Mouse (Mus musculus) hindbrain, embryonic 13.5 days (tissue): Measurements from ENCODE around the gene Itgb4. TPM values are rescaled to one million over a fixed set of nuclear protein-coding genes. Genes with fewer than 3 reads are reported as not detected.

Source experiments
- ATAC-seq: fragments of 200-750 bp; cut with Nextera tagmentation; 2 replicates; pipeline ENCODE4 v1.8.0; 2017; ENCODE audit warnings: moderate TSS enrichment; ENCODE audit not compliant: low FRiP score
- H3K27ac ChIP-seq: fragments of 300-500 bp; sonication (generic); 2 replicates; pipeline ENCODE4 v1.5.1; 2015; ENCODE audit warnings: inconsistent platforms, mild to moderate bottlenecking, moderate library complexity
- H3K27me3 ChIP-seq: fragments of 300-500 bp; sonication (generic); 2 replicates; pipeline ENCODE4 v1.6.1; 2015; ENCODE audit warnings: mild to moderate bottlenecking, inconsistent platforms
- H3K36me3 ChIP-seq: fragments of 300-500 bp; sonication (generic); 2 replicates; pipeline ENCODE4 v1.6.1; 2015; ENCODE audit warnings: mild to moderate bottlenecking, inconsistent platforms
- H3K4me1 ChIP-seq: fragments of 300-500 bp; sonication (generic); replicated peaks from 2 replicates; pipeline ENCODE4 v1.6.1; 2015; ENCODE audit warnings: inconsistent platforms
- H3K4me2 ChIP-seq: fragments of 300-500 bp; sonication (generic); 2 replicates; pipeline ENCODE4 v1.6.1; 2015; ENCODE audit warnings: inconsistent platforms, mild to moderate bottlenecking, moderate library complexity
- H3K4me3 ChIP-seq: fragments of 300-500 bp; sonication (generic); 2 replicates; pipeline ENCODE4 v1.5.1; 2015; ENCODE audit warnings: mild to moderate bottlenecking, inconsistent platforms
- H3K9ac ChIP-seq: fragments of 300-500 bp; sonication (generic); 2 replicates; pipeline ENCODE4 v1.6.1; 2015; ENCODE audit warnings: mild to moderate bottlenecking, inconsistent platforms
- H3K9me3 ChIP-seq: fragments of 300-500 bp; sonication (generic); 2 replicates; pipeline ENCODE4 v1.6.1; 2016; ENCODE audit warnings: inconsistent platforms
- WGBS: fragments of 180-500 bp; shearing (Covaris S2); methylation state at CpG from one replicate; pipeline ENCODE4 v1.1.7; 2015; 5-methylcytosine and 5-hydroxymethylcytosine counted together
- polyA plus RNA-seq: library from polyadenylated mRNA; unstranded; fragments of >200 nt; fragmentation: Nextera tagmentation; extraction: Ambion mirVana; gene quantifications from 2 replicates; pipeline ENCODE4 v1.2.1, GENCODE M21; 2015

Gene Itgb4
- 0.88 and 1.3 TPM in 2 replicates for polyA plus RNA-seq

DNA sequence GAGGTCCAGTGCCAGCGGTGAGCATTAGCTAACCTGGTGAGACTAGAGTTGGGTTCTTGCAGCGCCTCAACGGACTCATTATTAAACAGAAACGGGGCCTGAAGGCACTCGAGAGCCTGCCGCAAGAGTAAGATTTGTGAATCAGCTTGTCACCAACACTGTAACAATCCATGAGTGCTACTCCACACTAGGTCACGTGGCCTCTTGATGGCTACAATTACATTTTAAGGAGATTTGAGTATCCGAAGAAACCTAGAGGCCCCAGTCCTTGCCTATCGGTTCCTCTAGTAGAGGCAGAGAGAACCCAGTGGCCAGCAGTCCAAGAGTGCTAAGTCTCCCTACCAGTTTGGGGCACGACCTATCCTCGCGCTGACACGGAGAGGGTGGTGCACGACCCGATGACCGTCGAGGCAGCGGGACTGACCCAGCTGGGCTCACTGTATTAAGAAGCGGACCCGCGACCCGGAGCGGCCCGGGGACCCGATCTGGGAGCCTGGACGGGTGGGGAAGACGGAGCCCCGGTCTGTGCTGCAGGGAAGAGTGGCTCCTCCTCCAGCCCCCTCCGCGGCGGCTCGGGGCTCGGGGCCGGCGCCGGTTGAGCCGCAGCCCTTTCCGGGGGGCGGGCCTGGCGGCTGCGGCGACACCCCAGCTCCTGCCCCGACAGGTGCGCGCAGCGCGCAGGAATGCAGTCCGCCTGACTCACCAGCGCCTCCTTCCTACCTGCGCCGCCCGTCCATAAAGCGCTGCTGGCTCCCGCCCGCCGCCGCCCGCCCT lies at the start of gene Itgb4:
TSS of gene Itgb4 (plus strand) at position 401 of the 774 bp plus-strand sequence.
- H3K27ac ChIP-seq, result 0 out of 2 replicates have a peak within 1 kb of the TSS, but pooled peaks have one; percentile 18
- H3K9me3 ChIP-seq, result no peaks in the 10 kb centered on the region
- 12% methylated on average over 44 of the region's 58 CpGs for WGBS
- peak within 1 kb of the TSS; percentile 64 for H3K9ac ChIP-seq
- ATAC-seq, result peak; percentile 17; the same call in 1 of the 2 replicates
- peak within 1 kb of the TSS; percentile 44 for H3K4me3 ChIP-seq
- H3K4me1 ChIP-seq, result peaks cover 20% of the 10 kb centered on the region
- H3K27me3 ChIP-seq, result peaks cover 74% of the 10 kb centered on the region
- no peaks in the 10 kb centered on the region for H3K36me3 ChIP-seq
- peak within 1 kb of the TSS; percentile 65 for H3K4me2 ChIP-seq

DNA sequence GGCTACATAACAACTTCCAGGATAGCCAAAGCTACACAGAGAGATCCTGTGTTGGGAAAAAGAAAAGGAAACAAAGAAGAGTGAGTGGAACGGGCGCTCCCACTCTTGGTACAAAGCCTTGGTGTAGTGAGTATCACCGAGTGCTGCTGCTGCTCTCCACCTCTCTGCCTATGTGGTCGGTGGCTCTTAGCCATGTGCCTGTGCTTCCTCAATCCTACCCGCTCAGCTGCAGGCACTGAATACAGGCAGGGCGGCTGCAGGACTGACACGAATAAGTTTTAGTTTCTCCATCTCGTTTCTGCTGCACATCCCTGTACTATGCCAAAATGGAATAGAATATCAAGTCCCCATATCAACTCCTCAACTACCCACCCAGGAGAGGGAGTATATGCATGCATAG lies 45.5 kb upstream of the Itgb4 start:
- no peak overlapping the region for H3K27ac ChIP-seq
- peaks cover 40% of the 10 kb centered on the region for H3K36me3 ChIP-seq
- H3K4me2 ChIP-seq, result no peak overlapping the region
- ATAC-seq, result no peak
- no peaks in the 10 kb centered on the region for H3K9me3 ChIP-seq
- no peaks in the 10 kb centered on the region for H3K27me3 ChIP-seq
- no peak overlapping the region for H3K9ac ChIP-seq
- H3K4me1 ChIP-seq, result peaks cover 18% of the 10 kb centered on the region
- 88% methylated on average over 8 of the region's 8 CpGs for WGBS
- H3K4me3 ChIP-seq, result no peak overlapping the region

DNA sequence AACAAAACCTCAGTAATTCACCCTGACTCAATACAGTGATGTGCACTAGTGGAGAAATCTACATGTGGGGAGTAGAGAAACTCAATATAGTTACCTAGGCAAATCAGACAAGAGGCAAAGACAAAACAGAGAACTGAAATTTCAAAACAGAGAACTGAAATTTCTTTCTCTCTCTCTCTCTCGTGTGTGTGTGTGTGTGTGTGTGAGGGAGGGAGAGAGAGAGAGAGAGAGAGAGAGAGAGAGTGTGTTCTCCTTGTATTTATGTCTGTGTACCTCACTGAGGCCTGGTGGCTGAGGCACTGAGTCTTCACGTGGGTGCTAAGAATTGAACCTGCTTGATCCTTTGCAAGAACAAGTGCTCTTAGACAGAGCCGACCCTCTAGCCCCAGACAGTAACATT lies 44.7 kb upstream of the Itgb4 start:
- Histone ChIP-seq H3K4me3 (no peak overlapping the region), H3K36me3 (peaks cover 33% of the 10 kb centered on the region), H3K4me1 (peaks cover 26% of the 10 kb centered on the region), H3K27ac (no peak overlapping the region), H3K4me2 (no peak overlapping the region), H3K9ac (no peak overlapping the region), H3K9me3 (no peaks in the 10 kb centered on the region), H3K27me3 (no peaks in the 10 kb centered on the region)
- WGBS, result 84% methylated on average over 2 of the region's 3 CpGs
- no peak for ATAC-seq

DNA sequence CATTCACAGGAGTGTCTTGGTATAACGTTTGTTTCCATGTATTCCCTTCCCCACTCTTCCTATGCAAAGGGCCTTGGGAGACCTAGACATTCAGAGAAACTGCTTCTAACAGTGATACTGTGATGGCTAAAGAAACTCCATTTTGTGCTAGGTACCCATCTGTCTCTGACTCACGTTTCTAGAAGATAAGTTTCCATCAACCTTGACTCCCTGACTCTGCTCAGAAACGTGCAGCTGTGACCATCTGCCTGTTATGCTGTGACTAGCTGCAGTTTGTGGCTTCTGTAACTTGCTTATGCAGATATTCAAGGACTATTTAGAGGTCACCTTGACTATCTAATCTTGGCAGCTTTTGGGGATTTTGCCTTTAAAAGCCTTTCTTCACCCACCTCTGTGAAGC lies 43.3 kb upstream of the Itgb4 start:
- WGBS, result 77% methylated on average over 3 of the region's 3 CpGs

DNA sequence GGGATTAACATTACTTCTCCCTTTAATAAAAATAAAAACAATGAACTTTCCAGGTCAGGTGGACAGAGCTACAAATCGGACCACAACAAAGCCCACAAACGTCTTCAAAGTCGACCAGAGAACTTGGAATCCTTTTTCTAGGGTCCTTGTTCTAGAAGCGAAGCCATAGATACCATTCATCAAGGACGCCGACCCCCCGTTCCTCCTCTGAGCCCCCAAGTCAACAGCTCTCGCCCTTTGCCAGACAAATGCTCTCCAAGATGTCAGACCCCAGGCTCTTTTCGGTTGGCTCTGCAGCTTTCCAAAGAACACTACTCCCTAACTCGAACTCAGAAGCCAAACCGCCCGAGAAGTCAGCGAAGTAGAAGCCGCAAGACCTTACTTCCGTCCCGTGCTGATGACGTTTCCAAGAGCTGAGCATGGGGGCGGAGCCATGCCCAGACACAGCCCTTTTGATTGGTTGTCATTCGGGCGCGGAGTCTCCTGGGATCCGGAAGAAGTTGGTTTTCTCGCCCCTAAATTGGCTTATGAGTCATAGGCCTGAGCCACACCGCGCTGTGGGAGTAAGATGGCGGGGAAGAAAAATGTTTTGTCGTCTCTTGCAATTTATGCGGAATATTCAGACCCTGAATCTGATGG lies 41.3 kb upstream of the Itgb4 start, which contains the start of the genes Sap30bp and Recql5:
TSS of gene Sap30bp (plus strand) at position 175 of the 639 bp plus-strand sequence.
TSS of gene Recql5 (minus strand) at position 370 of the 639 bp plus-strand sequence.
- peak; percentile 99 for ATAC-seq
- peaks cover 35% of the 10 kb centered on the region for H3K4me1 ChIP-seq
- H3K36me3 ChIP-seq, result peaks cover 35% of the 10 kb centered on the region
- H3K27me3 ChIP-seq, result no peaks in the 10 kb centered on the region
- peak within 1 kb of the TSS; percentile 97 for H3K4me3 ChIP-seq
- under 1% methylated on average over 28 of the region's 28 CpGs for WGBS
- no peaks in the 10 kb centered on the region for H3K9me3 ChIP-seq
- peak within 1 kb of the TSS; percentile 49 for H3K27ac ChIP-seq
- H3K9ac ChIP-seq, result peak within 1 kb of the TSS; percentile 91
- H3K4me2 ChIP-seq, result peak within 1 kb of the TSS; percentile 93

More for the DNA sequence above, 43.3 kb upstream of the Itgb4 start:
- Histone ChIP-seq H3K9ac (no peak overlapping the region), H3K27ac (no peak overlapping the region), H3K4me2 (no peak overlapping the region), H3K4me1 (peaks cover 35% of the 10 kb centered on the region), H3K27me3 (no peaks in the 10 kb centered on the region), H3K4me3 (no peak overlapping the region), H3K36me3 (peaks cover 37% of the 10 kb centered on the region), H3K9me3 (no peaks in the 10 kb centered on the region)
- no peak for ATAC-seq

DNA sequence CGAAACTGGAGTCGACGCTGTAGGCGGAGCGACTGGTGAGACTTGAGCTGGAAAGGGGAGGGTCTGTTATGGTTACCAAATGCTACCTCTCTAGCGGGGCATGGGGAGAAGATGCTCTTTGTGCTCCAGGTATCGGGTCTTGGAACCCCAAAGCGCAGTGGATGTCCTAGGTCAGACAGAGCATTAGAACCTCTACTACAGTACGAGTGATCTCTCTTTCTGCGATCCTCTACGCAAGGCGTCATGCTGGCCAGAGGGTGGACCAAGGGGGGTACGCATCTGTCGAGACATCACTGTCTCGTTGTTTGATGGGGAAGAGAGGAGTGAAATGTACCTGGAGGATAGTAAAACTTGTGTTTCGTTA lies 40.8 kb upstream of the Itgb4 start:
- peak overlapping the region; percentile 49 for H3K27ac ChIP-seq
- under 1% methylated on average over 16 of the region's 16 CpGs for WGBS
- H3K4me1 ChIP-seq, result peaks cover 35% of the 10 kb centered on the region
- H3K27me3 ChIP-seq, result no peaks in the 10 kb centered on the region
- peak; percentile 71 for ATAC-seq
- H3K36me3 ChIP-seq, result peaks cover 34% of the 10 kb centered on the region
- no peaks in the 10 kb centered on the region for H3K9me3 ChIP-seq
- peak overlapping the region; percentile 91 for H3K9ac ChIP-seq
- H3K4me3 ChIP-seq, result peak overlapping the region; percentile 97
- peak overlapping the region; percentile 93 for H3K4me2 ChIP-seq

DNA sequence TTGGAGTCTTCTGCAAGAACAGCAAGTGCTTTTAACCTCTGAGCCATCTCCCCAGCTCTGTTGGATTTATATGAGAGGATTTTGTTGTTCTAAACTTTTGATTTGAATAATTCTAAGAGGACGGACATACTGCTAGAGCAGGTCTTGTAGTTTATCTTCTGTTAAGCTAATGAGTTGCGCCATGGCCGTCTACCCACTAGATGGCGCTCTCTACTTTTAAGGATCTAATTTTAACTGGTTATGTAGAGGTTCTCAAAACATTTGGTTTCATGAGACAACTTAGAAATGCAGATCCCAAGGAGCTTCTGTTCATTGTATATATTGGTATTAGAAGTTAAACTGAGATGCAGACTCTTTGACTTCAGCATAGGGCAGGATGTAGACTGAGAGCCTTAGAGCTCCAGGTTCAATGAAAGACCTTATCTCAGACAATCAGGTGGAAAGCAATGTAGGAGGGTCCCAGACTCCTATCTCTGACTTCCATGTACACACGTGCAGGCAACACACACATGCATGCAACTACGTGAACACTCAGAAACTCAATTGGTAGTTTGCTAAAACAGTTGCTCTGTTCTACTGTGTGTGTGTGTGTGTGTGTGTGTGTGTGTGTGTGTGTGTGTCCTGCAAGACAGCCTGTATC lies 34.7 kb upstream of the Itgb4 start:
- H3K9me3 ChIP-seq, result no peaks in the 10 kb centered on the region
- no peak overlapping the region for H3K9ac ChIP-seq
- H3K4me2 ChIP-seq, result no peak overlapping the region
- H3K36me3 ChIP-seq, result peaks cover 84% of the 10 kb centered on the region
- 36% methylated on average over 6 of the region's 6 CpGs for WGBS
- no peak overlapping the region for H3K27ac ChIP-seq
- peaks cover 9% of the 10 kb centered on the region for H3K4me1 ChIP-seq
- no peak for ATAC-seq
- no peak overlapping the region for H3K4me3 ChIP-seq
- H3K27me3 ChIP-seq, result no peaks in the 10 kb centered on the region

DNA sequence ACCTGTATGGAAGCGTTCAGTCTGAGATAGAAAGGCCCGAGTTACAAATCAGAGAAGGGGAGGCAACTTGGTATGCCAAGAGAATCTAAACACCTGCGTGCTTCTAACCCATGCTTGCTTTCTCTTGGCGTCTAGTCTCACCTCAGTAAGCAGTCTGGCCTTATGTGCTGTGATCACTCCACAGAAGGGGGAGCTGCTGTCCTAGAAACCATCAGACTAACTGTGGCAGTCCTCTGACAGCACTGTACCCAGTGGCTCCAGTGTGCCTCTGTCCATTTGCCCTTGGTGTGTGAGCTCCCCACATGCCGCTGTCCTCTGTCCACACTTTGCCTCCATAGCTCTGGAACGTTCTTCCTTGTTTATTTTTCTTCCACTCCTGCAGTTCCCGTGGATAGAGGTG lies 32.5 kb upstream of the Itgb4 start:
- Histone ChIP-seq H3K4me1 (no peaks in the 10 kb centered on the region), H3K9me3 (no peaks in the 10 kb centered on the region), H3K4me3 (no peak overlapping the region), H3K36me3 (peaks cover 93% of the 10 kb centered on the region), H3K27ac (no peak overlapping the region), H3K4me2 (no peak overlapping the region), H3K27me3 (no peaks in the 10 kb centered on the region), H3K9ac (no peak overlapping the region)
- no peak for ATAC-seq
- WGBS, result 83% methylated on average over 7 of the region's 7 CpGs

DNA sequence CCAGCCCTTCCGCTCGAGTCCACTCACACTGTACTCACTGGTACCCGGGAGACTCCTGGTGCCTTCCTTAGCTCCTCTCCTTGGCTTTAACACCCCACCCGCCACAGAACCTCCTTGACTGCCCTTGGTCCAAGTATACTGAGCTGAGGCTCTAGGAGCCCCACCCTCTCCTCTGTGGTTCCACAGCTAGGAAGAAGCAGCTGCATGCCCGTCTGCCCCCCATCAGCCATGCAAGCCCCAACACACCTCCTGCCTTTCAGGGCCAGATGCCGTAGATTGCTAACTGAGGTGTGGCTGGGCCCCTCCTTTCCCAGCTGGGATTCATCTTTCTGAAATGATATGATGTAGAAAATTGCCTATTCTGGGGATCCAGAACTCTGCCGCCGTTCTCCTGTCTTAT lies 29.3 kb upstream of the Itgb4 start:
- no peak overlapping the region for H3K9ac ChIP-seq
- H3K4me3 ChIP-seq, result no peak overlapping the region
- H3K27ac ChIP-seq, result no peak overlapping the region
- no peak for ATAC-seq
- H3K36me3 ChIP-seq, result peaks cover 96% of the 10 kb centered on the region
- H3K4me1 ChIP-seq, result peaks cover 13% of the 10 kb centered on the region
- 92% methylated on average over 8 of the region's 8 CpGs for WGBS
- H3K9me3 ChIP-seq, result no peaks in the 10 kb centered on the region
- H3K27me3 ChIP-seq, result no peaks in the 10 kb centered on the region
- no peak overlapping the region for H3K4me2 ChIP-seq

DNA sequence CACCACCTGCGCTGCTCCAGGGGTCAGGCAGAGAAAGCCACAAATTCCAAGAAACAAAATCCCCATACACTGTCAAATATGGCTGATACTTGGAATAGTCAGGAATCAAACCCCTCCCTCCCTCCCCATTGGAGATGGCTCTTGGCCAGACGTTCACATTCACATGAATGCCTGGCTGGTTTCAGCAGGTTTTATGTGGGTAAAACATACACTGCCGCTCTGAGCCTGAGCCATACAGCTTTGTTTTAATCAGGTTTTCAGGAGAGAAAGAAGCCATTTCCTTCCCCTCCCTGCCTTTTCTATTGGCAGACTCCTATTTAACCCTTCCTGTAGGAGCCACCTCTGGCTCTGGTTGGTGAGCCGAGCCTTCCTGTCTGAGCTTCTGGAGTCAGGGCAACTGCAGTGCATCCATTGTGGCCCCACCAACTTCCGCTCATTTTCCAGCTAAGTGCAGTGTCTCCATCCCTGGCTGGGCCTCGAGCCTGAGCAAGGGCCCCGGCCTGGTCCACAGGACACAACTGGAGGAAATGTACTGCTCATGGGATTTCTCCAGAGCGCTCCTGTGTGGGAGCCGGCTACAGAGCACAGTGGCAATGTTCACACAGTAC lies 28.2 kb upstream of the Itgb4 start:
- Histone ChIP-seq H3K4me3 (no peak overlapping the region), H3K36me3 (peaks cover 94% of the 10 kb centered on the region), H3K9me3 (no peaks in the 10 kb centered on the region), H3K4me2 (no peak overlapping the region), H3K4me1 (peaks cover 20% of the 10 kb centered on the region), H3K27me3 (no peaks in the 10 kb centered on the region), H3K9ac (no peak overlapping the region), H3K27ac (peak overlapping the region; percentile 69)
- no peak for ATAC-seq
- 85% methylated on average over 9 of the region's 9 CpGs for WGBS

DNA sequence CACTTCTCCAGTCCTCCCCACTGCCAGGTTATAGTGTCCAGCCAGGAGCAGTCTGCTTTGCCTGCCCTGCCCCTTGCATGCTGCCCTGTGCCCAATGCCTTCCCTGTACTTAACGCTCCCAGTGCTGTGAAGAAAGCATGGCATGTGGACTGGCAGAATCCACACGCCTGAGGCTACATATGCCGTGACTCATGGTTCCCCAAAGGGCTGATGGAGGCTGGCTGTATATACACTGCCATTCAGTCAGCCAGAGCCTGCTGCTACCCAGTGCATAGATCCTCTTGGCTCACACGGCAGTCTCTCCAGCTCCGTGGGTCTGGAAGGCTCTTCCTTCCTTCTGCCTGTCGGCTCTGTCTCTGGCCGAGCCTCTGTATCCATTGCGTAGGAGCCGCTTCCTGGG lies 26.2 kb upstream of the Itgb4 start:
- WGBS, result 89% methylated on average over 9 of the region's 9 CpGs
- Histone ChIP-seq H3K4me3 (no peak overlapping the region), H3K9ac (peak overlapping the region; percentile 31; the same call in 1 of the 2 replicates), H3K27ac (no peak overlapping the region), H3K9me3 (no peaks in the 10 kb centered on the region), H3K36me3 (peaks cover 93% of the 10 kb centered on the region), H3K4me1 (peaks cover 30% of the 10 kb centered on the region), H3K4me2 (no peak overlapping the region), H3K27me3 (no peaks in the 10 kb centered on the region)
- ATAC-seq, result no peak

DNA sequence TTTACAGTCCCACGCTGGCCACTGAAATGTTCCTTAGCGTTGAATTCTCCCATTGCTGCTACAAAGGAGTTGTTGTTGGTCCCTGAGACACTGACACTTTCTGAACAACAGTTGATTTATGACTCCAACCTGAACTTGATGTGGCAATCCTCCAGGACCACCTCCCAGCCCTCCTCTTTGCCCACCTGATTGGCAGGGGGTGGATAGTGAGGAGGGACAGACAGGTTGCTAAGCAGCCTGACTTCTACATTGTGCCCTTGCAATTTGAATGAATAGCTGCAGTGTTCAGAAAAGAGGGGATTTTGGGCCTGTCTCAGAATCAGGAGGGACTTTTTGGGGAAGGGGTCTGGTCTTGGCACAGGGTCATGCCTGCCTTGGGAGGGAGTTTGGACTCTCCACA lies 23.8 kb upstream of the Itgb4 start:
- peak overlapping the region; percentile 80 for H3K27ac ChIP-seq
- H3K4me1 ChIP-seq, result peaks cover 47% of the 10 kb centered on the region
- no peaks in the 10 kb centered on the region for H3K9me3 ChIP-seq
- peaks cover 86% of the 10 kb centered on the region for H3K36me3 ChIP-seq
- no peak overlapping the region for H3K4me2 ChIP-seq
- no peak overlapping the region for H3K4me3 ChIP-seq
- H3K27me3 ChIP-seq, result no peaks in the 10 kb centered on the region
- WGBS, result 71% methylated on average over 2 of the region's 2 CpGs
- ATAC-seq, result peak; percentile 54
- H3K9ac ChIP-seq, result no peak overlapping the region
